Mouse (Mus musculus): ENCODE data around the gene H2-Ob. TPM values are rescaled to one million over a fixed set of nuclear protein-coding genes. Genes with fewer than 3 reads are reported as not detected.

The H2-Ob gene
- polyA plus RNA-seq, 1 experiment from 2014 or later, result not detected

DNA sequence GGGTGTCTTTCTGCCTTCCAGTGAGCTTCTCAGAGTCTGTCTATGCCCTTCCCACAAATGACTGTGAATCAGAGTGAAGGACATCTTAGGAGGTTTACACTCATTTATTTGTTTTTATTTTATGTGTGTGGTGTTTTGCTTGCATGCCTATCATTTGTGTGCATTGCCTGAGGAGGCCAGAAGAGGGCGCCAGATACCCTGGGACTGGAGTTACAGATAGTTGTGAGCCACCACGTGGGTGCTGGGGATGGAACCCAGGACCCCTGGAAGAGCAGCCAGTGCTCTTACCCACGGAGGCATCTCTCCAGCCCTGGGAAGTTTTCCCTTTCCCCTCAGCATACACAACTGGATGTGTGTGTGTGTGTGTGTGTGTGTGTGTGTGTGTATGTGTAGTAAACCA, 29.0 kb upstream of the H2-Ob start:
- H3K36me3 ChIP-seq (replicated peaks; ENCODE audit: control insufficient read depth, insufficient read depth, low read depth, low read length), result no peaks in the 10 kb centered on the region
- H3K9me3 ChIP-seq (replicated peaks; ENCODE audit: control insufficient read depth, low read length), result no peaks in the 10 kb centered on the region
- no peak for ATAC-seq (replicated peaks; ENCODE audit: insufficient number of reproducible peaks, low FRiP score, low TSS enrichment, low read depth)

DNA sequence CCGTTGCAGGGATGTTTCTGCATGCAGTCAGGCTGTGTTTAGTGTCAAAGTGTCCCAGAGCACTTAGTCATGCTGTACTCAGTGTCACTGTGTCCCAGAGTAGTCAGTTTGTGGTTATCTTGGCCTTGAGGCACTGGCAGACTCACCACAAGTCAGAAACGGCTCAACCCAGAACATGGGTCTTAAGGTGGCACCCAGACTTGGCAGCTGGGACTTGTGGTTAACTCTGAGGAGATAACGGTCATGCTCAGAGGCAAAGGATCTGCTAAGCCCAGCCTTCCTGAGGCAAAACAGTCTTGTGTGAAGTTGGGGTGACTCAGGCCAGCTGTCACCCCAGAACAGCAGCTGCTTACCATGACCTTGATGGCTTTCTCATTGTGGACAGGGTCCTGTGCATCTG, 28.1 kb upstream of the H2-Ob start:
- no peaks in the 10 kb centered on the region for H3K4me1 ChIP-seq (ENCODE audit: control insufficient read depth, insufficient read depth, low read length)
- H3K27me3 ChIP-seq (ENCODE audit: control insufficient read depth, insufficient read depth, low read length), result peaks cover 31% of the 10 kb centered on the region
- no peaks in the 10 kb centered on the region for H3K9me3 ChIP-seq (replicated peaks; ENCODE audit: control insufficient read depth, low read length)
- no peak overlapping the region for H3K4me2 ChIP-seq (ENCODE audit: low read depth, low read length)
- no peak overlapping the region for H3K27ac ChIP-seq (replicated peaks; ENCODE audit: low read depth, low read length)
- 69% methylated on average over 3 of the region's 3 CpGs for WGBS
- H3K4me3 ChIP-seq (ENCODE audit: low read depth, low read length), result no peak overlapping the region
- DNase-seq (ENCODE audit: low spot score), result no peak
- no peaks in the 10 kb centered on the region for H3K36me3 ChIP-seq (replicated peaks; ENCODE audit: control insufficient read depth, insufficient read depth, low read depth, low read length)
- ATAC-seq (replicated peaks; ENCODE audit: insufficient number of reproducible peaks, low FRiP score, low TSS enrichment, low read depth), result no peak
- H3K9ac ChIP-seq (replicated peaks; ENCODE audit: low read length), result no peak overlapping the region

More for the DNA sequence above, 29.0 kb upstream of the H2-Ob start:
- Histone ChIP-seq H3K27ac (replicated peaks; ENCODE audit: low read depth, low read length) (no peak overlapping the region), H3K9ac (replicated peaks; ENCODE audit: low read length) (no peak overlapping the region), H3K4me3 (ENCODE audit: low read depth, low read length) (no peak overlapping the region), H3K27me3 (ENCODE audit: control insufficient read depth, insufficient read depth, low read length) (peaks cover 40% of the 10 kb centered on the region), H3K4me2 (ENCODE audit: low read depth, low read length) (no peak overlapping the region), H3K4me1 (ENCODE audit: control insufficient read depth, insufficient read depth, low read length) (no peaks in the 10 kb centered on the region)
- DNase-seq (ENCODE audit: low spot score), result no peak
- WGBS, result 41% methylated on average over 3 of the region's 3 CpGs

GRCm38 (mm10) chr17:34211746-34212365, 26.8 kb upstream of the H2-Ob start:
- ATAC-seq (replicated peaks; ENCODE audit: insufficient number of reproducible peaks, low FRiP score, low TSS enrichment, low read depth), result no peak
- WGBS, result 12% methylated on average over 23 of the region's 23 CpGs
- Histone ChIP-seq H3K36me3 (replicated peaks; ENCODE audit: control insufficient read depth, insufficient read depth, low read depth, low read length) (no peaks in the 10 kb centered on the region), H3K4me1 (ENCODE audit: control insufficient read depth, insufficient read depth, low read length) (no peaks in the 10 kb centered on the region), H3K9me3 (replicated peaks; ENCODE audit: control insufficient read depth, low read length) (no peaks in the 10 kb centered on the region), H3K27me3 (ENCODE audit: control insufficient read depth, insufficient read depth, low read length) (peaks cover 26% of the 10 kb centered on the region), H3K9ac (replicated peaks; ENCODE audit: low read length) (no peak overlapping the region), H3K4me2 (ENCODE audit: low read depth, low read length) (no peak overlapping the region), H3K4me3 (ENCODE audit: low read depth, low read length) (no peak overlapping the region), H3K27ac (replicated peaks; ENCODE audit: low read depth, low read length) (no peak overlapping the region)
- no peak for DNase-seq (ENCODE audit: low spot score)

- no peak overlapping the region for H3K9ac ChIP-seq (replicated peaks; ENCODE audit: low read length)
- DNase-seq (ENCODE audit: low spot score), result no peak
- H3K4me3 ChIP-seq (ENCODE audit: low read depth, low read length), result no peak overlapping the region
- H3K36me3 ChIP-seq (replicated peaks; ENCODE audit: control insufficient read depth, insufficient read depth, low read depth, low read length), result no peaks in the 10 kb centered on the region
- 45% methylated on average over 21 of the region's 21 CpGs for WGBS
- no peaks in the 10 kb centered on the region for H3K9me3 ChIP-seq (replicated peaks; ENCODE audit: control insufficient read depth, low read length)
- H3K27ac ChIP-seq (replicated peaks; ENCODE audit: low read depth, low read length), result no peak overlapping the region
- no peak overlapping the region for H3K4me2 ChIP-seq (ENCODE audit: low read depth, low read length)
- ATAC-seq (replicated peaks; ENCODE audit: insufficient number of reproducible peaks, low FRiP score, low TSS enrichment, low read depth), result no peak
- no peaks in the 10 kb centered on the region for H3K4me1 ChIP-seq (ENCODE audit: control insufficient read depth, insufficient read depth, low read length)
- H3K27me3 ChIP-seq (ENCODE audit: control insufficient read depth, insufficient read depth, low read length), result peaks cover 23% of the 10 kb centered on the region
Observed at GRCm38 (mm10) chr17:34213936-34214335, 24.8 kb upstream of the H2-Ob start.

DNA sequence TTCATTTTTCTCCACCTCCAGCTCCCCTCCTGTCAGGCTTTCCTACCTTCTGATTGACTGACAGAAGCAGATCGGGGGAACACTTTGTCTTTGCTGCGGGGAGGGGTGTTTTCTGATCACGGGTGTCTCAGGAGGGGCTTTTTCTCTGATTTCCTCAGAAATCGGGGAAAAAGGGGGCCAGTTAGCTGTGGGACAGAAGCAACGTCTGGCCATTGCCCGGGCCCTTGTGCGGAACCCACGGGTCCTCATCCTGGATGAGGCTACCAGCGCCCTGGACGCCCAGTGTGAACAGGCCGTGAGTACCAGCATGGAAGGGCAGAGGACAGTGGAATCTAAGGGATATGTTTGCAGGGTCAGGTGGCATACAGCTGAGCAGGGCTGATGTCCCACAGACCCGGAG, 23.5 kb upstream of the H2-Ob start:
- no peak for ATAC-seq (replicated peaks; ENCODE audit: insufficient number of reproducible peaks, low FRiP score, low TSS enrichment, low read depth)
- Histone ChIP-seq H3K27me3 (ENCODE audit: control insufficient read depth, insufficient read depth, low read length) (peaks cover 22% of the 10 kb centered on the region), H3K9ac (replicated peaks; ENCODE audit: low read length) (no peak overlapping the region), H3K4me1 (ENCODE audit: control insufficient read depth, insufficient read depth, low read length) (no peaks in the 10 kb centered on the region), H3K36me3 (replicated peaks; ENCODE audit: control insufficient read depth, insufficient read depth, low read depth, low read length) (no peaks in the 10 kb centered on the region), H3K4me2 (ENCODE audit: low read depth, low read length) (no peak overlapping the region), H3K4me3 (ENCODE audit: low read depth, low read length) (no peak overlapping the region), H3K27ac (replicated peaks; ENCODE audit: low read depth, low read length) (no peak overlapping the region), H3K9me3 (replicated peaks; ENCODE audit: control insufficient read depth, low read length) (no peaks in the 10 kb centered on the region)
- no peak for DNase-seq (ENCODE audit: low spot score)
- WGBS, result 84% methylated on average over 12 of the region's 12 CpGs

DNA sequence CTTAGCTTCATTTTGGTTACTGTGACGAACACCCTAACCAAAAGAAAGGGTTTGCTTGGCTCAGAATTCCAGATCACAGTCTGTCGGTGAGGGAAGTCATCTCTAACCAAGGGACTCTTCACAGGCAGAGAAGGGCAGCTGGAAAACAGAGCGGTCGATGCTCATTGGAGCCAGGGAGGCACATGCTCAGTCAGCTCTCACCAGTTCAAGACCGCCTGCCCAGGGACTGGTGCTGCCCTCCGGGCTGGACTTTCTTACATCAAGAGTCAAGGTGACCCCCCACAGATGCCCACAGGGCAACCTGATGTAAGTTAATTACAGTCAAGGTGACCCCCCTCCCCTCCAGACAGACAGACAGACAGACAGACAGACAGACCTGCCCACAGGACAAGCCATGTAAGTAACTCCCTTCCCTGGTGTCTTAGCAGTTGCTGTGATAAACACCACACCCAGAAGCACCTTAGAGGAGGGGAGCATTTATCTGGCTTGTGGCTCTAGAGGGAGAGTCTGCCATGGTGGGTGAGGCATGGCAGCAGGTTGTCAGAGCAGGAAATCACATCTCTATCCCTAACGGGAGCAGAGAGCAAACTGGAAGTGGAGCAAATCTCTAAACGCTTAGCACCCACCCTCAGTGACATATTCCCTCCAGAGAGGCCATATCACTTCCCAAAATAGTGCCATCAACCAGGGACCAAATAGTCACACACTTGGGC, 21.3 kb upstream of the H2-Ob start:
- ATAC-seq (replicated peaks; ENCODE audit: insufficient number of reproducible peaks, low FRiP score, low TSS enrichment, low read depth) (no peak), DNase-seq (ENCODE audit: low spot score) (no peak)
- no peak overlapping the region for H3K4me2 ChIP-seq (ENCODE audit: low read depth, low read length)
- H3K9me3 ChIP-seq (replicated peaks; ENCODE audit: control insufficient read depth, low read length), result no peaks in the 10 kb centered on the region
- 86% methylated on average over 8 of the region's 8 CpGs for WGBS
- H3K36me3 ChIP-seq (replicated peaks; ENCODE audit: control insufficient read depth, insufficient read depth, low read depth, low read length), result no peaks in the 10 kb centered on the region
- no peak overlapping the region for H3K27ac ChIP-seq (replicated peaks; ENCODE audit: low read depth, low read length)
- H3K27me3 ChIP-seq (ENCODE audit: control insufficient read depth, insufficient read depth, low read length), result peaks cover 15% of the 10 kb centered on the region
- no peak overlapping the region for H3K9ac ChIP-seq (replicated peaks; ENCODE audit: low read length)
- no peaks in the 10 kb centered on the region for H3K4me1 ChIP-seq (ENCODE audit: control insufficient read depth, insufficient read depth, low read length)
- no peak overlapping the region for H3K4me3 ChIP-seq (ENCODE audit: low read depth, low read length)

- no peak for ATAC-seq (replicated peaks; ENCODE audit: insufficient number of reproducible peaks, low FRiP score, low TSS enrichment, low read depth)
- H3K9ac ChIP-seq (replicated peaks; ENCODE audit: low read length), result no peak overlapping the region
- H3K4me3 ChIP-seq (ENCODE audit: low read depth, low read length), result no peak overlapping the region
- no peaks in the 10 kb centered on the region for H3K9me3 ChIP-seq (replicated peaks; ENCODE audit: control insufficient read depth, low read length)
- H3K4me1 ChIP-seq (ENCODE audit: control insufficient read depth, insufficient read depth, low read length), result no peaks in the 10 kb centered on the region
- H3K4me2 ChIP-seq (ENCODE audit: low read depth, low read length), result no peak overlapping the region
- H3K27me3 ChIP-seq (ENCODE audit: control insufficient read depth, insufficient read depth, low read length), result peaks cover 15% of the 10 kb centered on the region
- WGBS, result 89% methylated on average over 5 of the region's 5 CpGs
- DNase-seq (ENCODE audit: low spot score), result no peak
- no peaks in the 10 kb centered on the region for H3K36me3 ChIP-seq (replicated peaks; ENCODE audit: control insufficient read depth, insufficient read depth, low read depth, low read length)
- no peak overlapping the region for H3K27ac ChIP-seq (replicated peaks; ENCODE audit: low read depth, low read length)
Observed at GRCm38 (mm10) chr17:34217986-34218385, 20.7 kb upstream of the H2-Ob start.

GRCm38 (mm10) chr17:34218675-34219074, 20.0 kb upstream of the H2-Ob start:
- H3K27me3 ChIP-seq (ENCODE audit: control insufficient read depth, insufficient read depth, low read length), result peaks cover 11% of the 10 kb centered on the region
- no peak for ATAC-seq (replicated peaks; ENCODE audit: insufficient number of reproducible peaks, low FRiP score, low TSS enrichment, low read depth)
- DNase-seq (ENCODE audit: low spot score), result no peak
- H3K4me3 ChIP-seq (ENCODE audit: low read depth, low read length), result no peak overlapping the region
- WGBS, result 85% methylated on average over 11 of the region's 11 CpGs
- no peak overlapping the region for H3K9ac ChIP-seq (replicated peaks; ENCODE audit: low read length)
- H3K4me1 ChIP-seq (ENCODE audit: control insufficient read depth, insufficient read depth, low read length), result no peaks in the 10 kb centered on the region
- H3K9me3 ChIP-seq (replicated peaks; ENCODE audit: control insufficient read depth, low read length), result no peaks in the 10 kb centered on the region
- no peak overlapping the region for H3K4me2 ChIP-seq (ENCODE audit: low read depth, low read length)
- no peaks in the 10 kb centered on the region for H3K36me3 ChIP-seq (replicated peaks; ENCODE audit: control insufficient read depth, insufficient read depth, low read depth, low read length)
- H3K27ac ChIP-seq (replicated peaks; ENCODE audit: low read depth, low read length), result no peak overlapping the region

Measured in embryonic facial prominence, embryonic 11.5 days (tissue).